Mouse (Mus musculus) stomach, embryonic 16.5 days (tissue): ENCODE data around the gene Upf2. TPM values are rescaled to one million over a fixed set of nuclear protein-coding genes. Genes with fewer than 3 reads are reported as not detected.

ENCODE experiments used
- polyA plus RNA-seq: library from polyadenylated mRNA; unstranded; fragments of >200 nt; fragmentation: Nextera tagmentation; extraction: Ambion mirVana; gene quantifications from 2 replicates; pipeline ENCODE4 v1.2.1, GENCODE M21; 2015

The Upf2 gene
- polyA plus RNA-seq, 1 experiment from 2014 or later = 11.3 TPM

Other genes with a start within 250 kb of the Upf2 start
- 10.4 and 11.3 TPM in 2 replicates for gene Camk1d, start 237.0 kb upstream of the Upf2 start, polyA plus RNA-seq
- 66.0 and 69.7 TPM in 2 replicates for gene Nudt5, start 106.5 kb upstream of the Upf2 start, polyA plus RNA-seq
- 276 and 278 TPM in 2 replicates for gene Cdc123, start 106.3 kb upstream of the Upf2 start, polyA plus RNA-seq
- gene Gm13199, start 88.5 kb upstream of the Upf2 start, polyA plus RNA-seq = 1.1 and 1.5 TPM in 2 replicates
- gene Sec61a2, start 56.0 kb upstream of the Upf2 start, polyA plus RNA-seq = 66.9 and 70.4 TPM in 2 replicates
- gene Dhtkd1, start 8.7 kb upstream of the Upf2 start, polyA plus RNA-seq = 2.4 and 3.4 TPM in 2 replicates
- gene Proser2, start 178.7 kb downstream of the Upf2 start, polyA plus RNA-seq = 29.0 and 34.5 TPM in 2 replicates